Mouse (Mus musculus): Measurements from ENCODE around the gene Ak2. TPM values are rescaled to one million over a fixed set of nuclear protein-coding genes. Genes with fewer than 3 reads are reported as not detected.

The Ak2 gene
- total RNA-seq (2023) = 10 to 100 TPM; 49.8 to 59.2 TPM

GRCm38 (mm10) chr4:128991500-128992008, at the start of gene Ak2:
Ak2 (plus strand) TSS chr4:128991958.

GRCm38 (mm10) chr4:128962029-128962925, 29.5 kb upstream of the Ak2 start, which contains the start of gene Azin2:
Azin2 (minus strand) TSS chr4:128962442.

GRCm38 (mm10) chr4:129058207-129059092, 66.7 kb downstream of the Ak2 start, which contains the start of gene Rnf19b:
Rnf19b (plus strand) TSS chr4:129058271.

Other genes with a start within 250 kb of the Ak2 start
- gene A3galt2, start 236.6 kb upstream of the Ak2 start, total RNA-seq (2023) = 1 to 10 TPM; 4.3 to 4.5 TPM
- gene Zfp362, start 185.9 kb upstream of the Ak2 start, total RNA-seq (2023) = 10 to 100 TPM; 37.3 to 46.6 TPM
- 1 to 10 TPM; 6.0 to 6.6 TPM for gene Trim62, start 108.4 kb upstream of the Ak2 start, total RNA-seq (2023)
- gene Azin2, start 29.5 kb upstream of the Ak2 start, total RNA-seq (2023) = not detected
- 10 to 100 TPM; 55.1 to 59.6 TPM for gene Rnf19b, start 66.3 kb downstream of the Ak2 start, total RNA-seq (2023)
- gene Tmem54, start 113.6 kb downstream of the Ak2 start, total RNA-seq (2023) = not detected
- not detected for gene Hpca, start 130.1 kb downstream of the Ak2 start, total RNA-seq (2023)
- gene Fndc5, start 145.0 kb downstream of the Ak2 start, total RNA-seq (2023) = under 1 TPM in 1 of 2 experiments, not detected in 1; 0.21 TPM
- 10 to 100 TPM; 43.5 to 50.3 TPM for gene S100pbp, start 197.8 kb downstream of the Ak2 start, total RNA-seq (2023)
- gene Yars, start 197.8 kb downstream of the Ak2 start, total RNA-seq (2023) = 10 to 100 TPM; 59.0 to 71.4 TPM

Data from T-cell, adult 66 days (primary cell).